Mouse (Mus musculus): ENCODE results near the gene Aldoc. TPM values are rescaled to one million over a fixed set of nuclear protein-coding genes. Genes with fewer than 3 reads are reported as not detected.

Aldoc gene
- polyA plus RNA-seq, 1 experiment from 2014 or later: 2.7 TPM

DNA sequence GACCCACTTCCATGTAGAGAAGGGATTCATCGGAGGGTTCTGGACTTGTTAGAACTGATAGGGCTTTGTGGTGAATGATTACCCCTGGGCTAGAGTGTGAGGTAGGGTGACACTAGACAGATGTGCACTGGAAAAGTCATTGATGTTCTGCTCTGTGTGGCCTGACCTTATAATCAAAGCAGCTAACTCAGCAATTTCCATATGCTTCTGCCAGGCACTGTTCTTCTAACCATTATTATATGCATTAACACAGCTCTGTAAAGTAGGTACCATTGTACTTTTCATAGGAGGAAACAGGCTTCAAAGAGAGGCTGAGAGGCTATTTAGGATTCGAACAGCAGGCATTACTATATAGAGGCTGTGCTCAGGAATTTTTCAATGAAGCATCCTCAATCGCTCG lies 4.4 kb downstream of the Aldoc start:
- no peaks in the 10 kb centered on the region for H3K36me3 ChIP-seq (ENCODE audit: control insufficient read depth, insufficient read depth, low read length)
- 96% methylated on average over 4 of the region's 4 CpGs for WGBS
- H3K27me3 ChIP-seq (ENCODE audit: control insufficient read depth, insufficient read depth, low read length): no peaks in the 10 kb centered on the region
- 0 out of 2 replicates have a peak, but pooled peaks cover 3% of the 10 kb centered on the region for H3K4me1 ChIP-seq (replicated peaks; ENCODE audit: control insufficient read depth, insufficient read depth, low read length)
- no peak overlapping the region for H3K9ac ChIP-seq (ENCODE audit: low read depth, low read length)
- ATAC-seq (ENCODE audit: low FRiP score) (no peak), DNase-seq (ENCODE audit: low spot score) (no peak)
- no peak overlapping the region for H3K27ac ChIP-seq (ENCODE audit: low read depth, low read length)
- H3K4me2 ChIP-seq (replicated peaks; ENCODE audit: low read depth, low read length): no peak overlapping the region
- H3K4me3 ChIP-seq (ENCODE audit: low read depth, low read length): no peak overlapping the region
- no peaks in the 10 kb centered on the region for H3K9me3 ChIP-seq (ENCODE audit: control insufficient read depth, low read length)

DNA sequence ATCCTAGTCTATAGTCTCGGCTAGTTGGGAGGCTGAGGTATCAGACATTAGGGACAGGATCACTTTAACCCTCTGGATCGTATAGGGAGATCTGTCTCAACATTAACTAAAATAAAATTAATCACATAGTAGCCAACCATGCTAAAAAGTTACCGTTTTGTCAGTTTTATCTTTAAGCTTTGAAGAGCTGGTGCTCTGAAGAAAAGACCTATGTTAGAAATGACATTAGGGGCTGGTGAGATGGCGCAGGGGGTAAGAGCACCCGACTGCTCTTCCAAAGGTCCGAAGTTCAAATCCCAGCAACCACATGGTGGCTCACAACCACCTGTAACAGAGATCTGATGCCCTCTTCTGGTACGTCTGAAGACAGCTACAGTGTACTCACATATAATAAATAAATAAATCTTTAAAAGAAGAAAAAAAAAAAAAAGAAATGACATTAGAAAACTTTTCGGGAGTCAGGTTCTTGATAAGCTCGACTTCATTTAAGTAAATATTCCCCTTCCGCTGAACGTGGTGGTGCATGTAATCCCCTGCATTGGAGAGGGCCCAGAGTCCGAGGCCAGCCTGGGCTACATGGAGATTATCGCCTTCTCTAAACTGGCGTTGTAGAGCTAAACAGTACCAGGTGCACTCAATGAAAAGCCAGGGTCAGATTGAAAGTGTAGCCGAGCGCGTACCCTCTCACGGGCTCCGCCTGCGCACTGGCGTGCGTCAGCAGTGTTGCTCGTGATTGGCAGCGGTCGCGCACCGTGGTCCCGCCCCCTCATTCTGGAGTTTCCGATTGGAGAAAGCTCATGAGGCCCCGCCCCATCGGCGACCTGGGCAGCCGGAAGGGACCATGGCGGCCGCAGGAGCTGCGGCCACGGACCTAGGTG lies 5.1 kb downstream of the Aldoc start, which contains the start of gene Pigs:
Pigs (plus strand) TSS at position 782 of the 878 bp plus-strand sequence.
- Histone ChIP-seq H3K27me3 (ENCODE audit: control insufficient read depth, insufficient read depth, low read length) (no peaks in the 10 kb centered on the region), H3K9ac (ENCODE audit: low read depth, low read length) (peak within 1 kb of the TSS; percentile 82), H3K9me3 (ENCODE audit: control insufficient read depth, low read length) (no peaks in the 10 kb centered on the region), H3K4me3 (ENCODE audit: low read depth, low read length) (peak within 1 kb of the TSS; percentile 64), H3K4me1 (replicated peaks; ENCODE audit: control insufficient read depth, insufficient read depth, low read length) (0 out of 2 replicates have a peak, but pooled peaks cover 3% of the 10 kb centered on the region), H3K27ac (ENCODE audit: low read depth, low read length) (no peak within 1 kb of the TSS), H3K4me2 (replicated peaks; ENCODE audit: low read depth, low read length) (peak within 1 kb of the TSS; percentile 77), H3K36me3 (ENCODE audit: control insufficient read depth, insufficient read depth, low read length) (no peaks in the 10 kb centered on the region; the same call in 1 of the 2 replicates)
- WGBS: 14% methylated on average over 37 of the region's 37 CpGs
- ATAC-seq (ENCODE audit: low FRiP score) (peak; percentile 95), DNase-seq (ENCODE audit: low spot score) (peak; percentile 96)

DNA sequence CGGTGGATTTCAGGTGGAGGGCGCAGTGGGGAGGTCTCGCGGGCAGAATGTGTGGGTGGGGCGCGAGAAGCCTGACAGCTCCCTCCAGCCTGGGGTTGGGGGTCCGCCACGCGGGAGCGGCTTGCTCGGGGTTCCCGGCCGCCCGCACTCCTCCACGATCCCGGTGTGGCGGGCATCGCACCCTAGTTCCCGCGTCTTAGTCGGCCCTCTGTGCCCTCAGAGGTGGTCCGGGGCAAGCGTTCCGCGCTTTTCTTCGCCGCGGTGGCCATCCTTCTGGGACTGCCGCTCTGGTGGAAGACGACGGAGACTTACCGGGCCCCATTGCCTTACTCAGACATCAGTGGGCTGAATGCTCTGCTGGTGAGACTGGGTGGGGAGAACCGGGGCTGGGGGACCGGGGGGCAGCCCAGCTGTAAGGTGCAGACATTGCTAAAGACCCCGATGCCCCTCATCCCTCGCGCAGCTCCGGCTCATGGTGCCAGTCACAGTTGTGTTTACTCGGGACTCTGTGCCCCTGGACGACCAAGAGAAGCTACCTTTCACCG lies 5.8 kb downstream of the Aldoc start:
- under 1% methylated on average over 41 of the region's 41 CpGs for WGBS
- Histone ChIP-seq H3K4me1 (replicated peaks; ENCODE audit: control insufficient read depth, insufficient read depth, low read length) (0 out of 2 replicates have a peak, but pooled peaks cover 3% of the 10 kb centered on the region), H3K9me3 (ENCODE audit: control insufficient read depth, low read length) (no peaks in the 10 kb centered on the region), H3K27me3 (ENCODE audit: control insufficient read depth, insufficient read depth, low read length) (no peaks in the 10 kb centered on the region), H3K9ac (ENCODE audit: low read depth, low read length) (peak overlapping the region; percentile 82), H3K4me2 (replicated peaks; ENCODE audit: low read depth, low read length) (peak overlapping the region; percentile 77), H3K36me3 (ENCODE audit: control insufficient read depth, insufficient read depth, low read length) (no peaks in the 10 kb centered on the region; the same call in 1 of the 2 replicates), H3K27ac (ENCODE audit: low read depth, low read length) (no peak overlapping the region), H3K4me3 (ENCODE audit: low read depth, low read length) (peak overlapping the region; percentile 64)
- ATAC-seq (ENCODE audit: low FRiP score): peak; percentile 76
- no peak for DNase-seq (ENCODE audit: low spot score)

DNA sequence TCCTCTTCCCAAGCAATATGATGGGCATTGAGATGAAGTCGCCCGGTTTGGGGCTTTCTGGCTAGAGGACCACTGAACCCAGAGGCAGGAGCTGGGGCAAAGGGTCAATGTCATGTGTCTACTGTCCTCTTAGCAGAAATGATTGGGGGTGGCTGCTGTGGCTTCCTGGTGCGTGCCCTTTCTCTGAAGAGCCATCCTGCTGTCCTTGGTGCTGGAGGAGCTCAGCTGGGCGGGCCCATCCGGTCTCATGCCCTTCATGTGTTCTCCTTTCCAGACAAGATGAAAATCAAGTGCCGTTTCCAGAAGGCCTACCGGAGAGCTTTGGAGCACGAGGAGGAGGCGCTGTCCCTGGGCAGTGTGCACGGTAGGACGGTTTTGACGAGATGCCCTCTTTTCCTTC lies 9.9 kb downstream of the Aldoc start:
- H3K9ac ChIP-seq (ENCODE audit: low read depth, low read length): no peak overlapping the region
- H3K36me3 ChIP-seq (ENCODE audit: control insufficient read depth, insufficient read depth, low read length): peaks cover 6% of the 10 kb centered on the region; the same call in 1 of the 2 replicates
- no peak overlapping the region for H3K4me2 ChIP-seq (replicated peaks; ENCODE audit: low read depth, low read length)
- 97% methylated on average over 12 of the region's 12 CpGs for WGBS
- H3K27ac ChIP-seq (ENCODE audit: low read depth, low read length): no peak overlapping the region
- 0 out of 2 replicates have a peak, but pooled peaks cover 3% of the 10 kb centered on the region for H3K4me1 ChIP-seq (replicated peaks; ENCODE audit: control insufficient read depth, insufficient read depth, low read length)
- no peak for ATAC-seq (ENCODE audit: low FRiP score)
- no peak for DNase-seq (ENCODE audit: low spot score)
- H3K27me3 ChIP-seq (ENCODE audit: control insufficient read depth, insufficient read depth, low read length): no peaks in the 10 kb centered on the region
- H3K9me3 ChIP-seq (ENCODE audit: control insufficient read depth, low read length): no peaks in the 10 kb centered on the region
- no peak overlapping the region for H3K4me3 ChIP-seq (ENCODE audit: low read depth, low read length)

DNA sequence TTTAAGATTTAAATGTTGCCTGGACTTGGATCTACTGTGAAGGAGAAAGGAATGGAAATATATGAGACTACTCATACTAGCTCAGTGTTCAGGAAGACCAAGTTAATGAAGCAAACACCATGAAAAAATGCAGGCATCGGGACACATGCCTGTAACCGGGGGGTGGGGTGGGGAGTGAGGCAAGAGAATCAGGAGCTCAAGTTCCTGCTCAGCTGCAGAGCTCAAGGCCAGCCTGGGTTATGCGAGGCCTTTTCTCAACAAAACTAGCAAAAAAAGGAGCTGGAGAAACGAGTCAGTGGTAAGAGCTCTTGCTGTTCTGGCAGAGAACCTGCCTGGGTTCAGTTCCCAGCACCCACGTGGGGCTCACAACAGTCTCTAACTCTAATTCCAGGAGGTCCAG lies 11.2 kb downstream of the Aldoc start:
- WGBS: 93% methylated on average over 5 of the region's 5 CpGs
- DNase-seq (ENCODE audit: low spot score) (no peak), ATAC-seq (ENCODE audit: low FRiP score) (no peak)
- Histone ChIP-seq H3K4me1 (replicated peaks; ENCODE audit: control insufficient read depth, insufficient read depth, low read length) (0 out of 2 replicates have a peak, but pooled peaks cover 2% of the 10 kb centered on the region), H3K4me3 (ENCODE audit: low read depth, low read length) (no peak overlapping the region), H3K36me3 (ENCODE audit: control insufficient read depth, insufficient read depth, low read length) (peaks cover 6% of the 10 kb centered on the region; the same call in 1 of the 2 replicates), H3K27ac (ENCODE audit: low read depth, low read length) (no peak overlapping the region), H3K4me2 (replicated peaks; ENCODE audit: low read depth, low read length) (no peak overlapping the region), H3K9me3 (ENCODE audit: control insufficient read depth, low read length) (no peaks in the 10 kb centered on the region), H3K9ac (ENCODE audit: low read depth, low read length) (no peak overlapping the region), H3K27me3 (ENCODE audit: control insufficient read depth, insufficient read depth, low read length) (no peaks in the 10 kb centered on the region)

DNA sequence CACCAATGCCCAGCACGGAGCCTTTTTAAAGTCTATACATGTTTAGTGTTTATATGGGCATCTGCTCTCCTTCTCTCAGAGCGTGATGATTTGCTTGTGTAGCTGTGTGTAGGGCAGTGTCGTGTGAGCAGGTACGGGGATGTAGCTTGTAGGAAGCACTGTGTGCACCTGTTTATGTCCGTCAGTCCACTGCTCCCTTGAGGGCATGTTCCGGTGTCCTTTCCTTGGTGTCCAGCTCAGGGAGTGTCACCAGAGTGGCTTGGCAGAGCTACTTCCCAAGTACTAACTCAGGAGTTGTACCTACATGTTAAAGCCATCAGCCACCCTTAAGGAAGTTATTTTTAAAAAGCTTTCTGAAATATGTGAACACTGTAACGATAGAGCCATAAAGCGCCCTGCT lies 14.3 kb downstream of the Aldoc start:
- Histone ChIP-seq H3K4me2 (replicated peaks; ENCODE audit: low read depth, low read length) (no peak overlapping the region), H3K4me1 (replicated peaks; ENCODE audit: control insufficient read depth, insufficient read depth, low read length) (no peaks in the 10 kb centered on the region), H3K9me3 (ENCODE audit: control insufficient read depth, low read length) (no peaks in the 10 kb centered on the region), H3K36me3 (ENCODE audit: control insufficient read depth, insufficient read depth, low read length) (peaks cover 8% of the 10 kb centered on the region; the same call in 1 of the 2 replicates), H3K9ac (ENCODE audit: low read depth, low read length) (no peak overlapping the region), H3K27ac (ENCODE audit: low read depth, low read length) (no peak overlapping the region), H3K27me3 (ENCODE audit: control insufficient read depth, insufficient read depth, low read length) (no peaks in the 10 kb centered on the region), H3K4me3 (ENCODE audit: low read depth, low read length) (no peak overlapping the region)
- no peak for ATAC-seq (ENCODE audit: low FRiP score)
- DNase-seq (ENCODE audit: low spot score): no peak
- 96% methylated on average over 8 of the region's 8 CpGs for WGBS

DNA sequence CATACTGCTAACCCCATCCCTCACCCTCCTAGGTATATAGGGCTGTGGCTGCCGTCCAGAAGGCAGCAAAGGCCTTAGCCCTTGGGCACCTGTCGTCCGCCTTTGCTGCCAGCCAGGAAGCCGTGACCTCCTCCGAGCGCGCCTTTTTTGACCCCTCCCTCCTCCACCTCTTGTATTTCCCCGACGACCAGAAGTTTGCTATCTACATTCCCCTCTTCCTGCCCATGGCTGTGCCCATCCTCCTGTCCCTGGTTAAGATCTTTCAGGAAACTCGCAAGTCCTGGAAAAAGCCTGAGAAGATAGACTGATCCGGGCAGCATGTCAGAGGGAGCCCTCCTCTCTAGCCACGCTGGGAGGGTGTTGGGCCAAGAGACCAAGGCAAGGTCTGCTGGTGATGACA lies 18.9 kb downstream of the Aldoc start:
- Histone ChIP-seq H3K27me3 (ENCODE audit: control insufficient read depth, insufficient read depth, low read length) (no peaks in the 10 kb centered on the region), H3K9ac (ENCODE audit: low read depth, low read length) (no peak overlapping the region), H3K36me3 (ENCODE audit: control insufficient read depth, insufficient read depth, low read length) (0 out of 2 replicates have a peak, but pooled peaks cover 3% of the 10 kb centered on the region), H3K4me1 (replicated peaks; ENCODE audit: control insufficient read depth, insufficient read depth, low read length) (peaks cover 4% of the 10 kb centered on the region; the same call in 1 of the 2 replicates), H3K4me3 (ENCODE audit: low read depth, low read length) (no peak overlapping the region), H3K27ac (ENCODE audit: low read depth, low read length) (no peak overlapping the region), H3K9me3 (ENCODE audit: control insufficient read depth, low read length) (no peaks in the 10 kb centered on the region), H3K4me2 (replicated peaks; ENCODE audit: low read depth, low read length) (no peak overlapping the region)
- WGBS: 86% methylated on average over 12 of the region's 12 CpGs
- ATAC-seq (ENCODE audit: low FRiP score) (no peak), DNase-seq (ENCODE audit: low spot score) (no peak)

DNA sequence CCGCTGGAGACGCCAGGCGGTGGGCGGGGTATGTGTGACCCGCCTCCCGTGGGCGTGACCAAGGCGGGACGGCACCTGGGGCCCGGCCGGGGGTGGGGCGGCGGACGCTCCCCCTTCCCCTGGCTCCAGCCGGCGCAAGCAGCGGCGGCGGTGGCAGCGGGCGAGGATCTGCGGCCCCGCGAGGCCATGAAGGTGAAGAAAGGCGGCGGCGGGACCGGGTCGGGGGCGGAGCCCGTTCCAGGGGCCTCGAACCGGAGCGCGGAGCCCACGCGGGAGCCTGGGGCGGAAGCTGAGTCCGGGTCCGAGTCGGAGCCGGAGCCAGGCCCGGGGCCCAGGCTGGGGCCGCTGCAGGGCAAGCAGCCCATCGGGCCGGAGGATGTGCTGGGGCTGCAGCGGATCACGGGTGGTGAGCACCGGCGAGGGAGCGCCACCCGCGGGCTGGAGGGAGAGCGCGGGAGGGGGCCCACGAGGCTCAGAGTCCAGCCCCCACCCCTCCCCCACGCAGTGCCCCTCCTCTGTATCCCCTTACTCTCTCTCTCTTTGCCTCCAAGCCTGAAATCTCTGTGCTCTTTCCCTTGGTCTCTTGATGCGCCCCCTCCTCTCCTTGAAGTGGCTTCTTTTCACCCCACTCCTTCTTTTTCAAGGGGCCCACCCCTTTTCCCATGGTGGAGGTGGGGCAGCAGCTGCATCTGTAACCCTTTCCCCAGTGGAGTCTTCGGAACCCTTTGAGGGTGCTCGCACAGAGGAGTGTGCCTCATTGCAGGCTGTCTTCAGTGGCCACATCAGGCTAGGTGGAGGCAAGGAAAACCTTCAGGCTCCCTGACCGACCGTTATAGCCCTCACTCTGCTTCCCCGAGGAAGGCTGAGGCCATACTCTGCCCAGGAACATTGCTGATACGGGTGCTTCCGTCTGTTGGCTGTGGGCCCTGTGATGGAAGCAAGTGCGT lies 20.9 kb downstream of the Aldoc start, which contains the start of gene Unc119:
Unc119 (plus strand) TSS at position 102 of the 947 bp plus-strand sequence.
- peak within 1 kb of the TSS; percentile 86 for H3K27ac ChIP-seq (ENCODE audit: low read depth, low read length)
- peak within 1 kb of the TSS; percentile 82 for H3K4me2 ChIP-seq (replicated peaks; ENCODE audit: low read depth, low read length)
- peaks cover 4% of the 10 kb centered on the region; the same call in 1 of the 2 replicates for H3K4me1 ChIP-seq (replicated peaks; ENCODE audit: control insufficient read depth, insufficient read depth, low read length)
- ATAC-seq (ENCODE audit: low FRiP score): peak; percentile 82
- H3K36me3 ChIP-seq (ENCODE audit: control insufficient read depth, insufficient read depth, low read length): 0 out of 2 replicates have a peak, but pooled peaks cover 3% of the 10 kb centered on the region
- peak; percentile 87 for DNase-seq (ENCODE audit: low spot score)
- H3K9ac ChIP-seq (ENCODE audit: low read depth, low read length): peak within 1 kb of the TSS; percentile 94
- H3K27me3 ChIP-seq (ENCODE audit: control insufficient read depth, insufficient read depth, low read length): no peaks in the 10 kb centered on the region
- 1% methylated on average over 64 of the region's 66 CpGs for WGBS
- no peaks in the 10 kb centered on the region for H3K9me3 ChIP-seq (ENCODE audit: control insufficient read depth, low read length)
- peak within 1 kb of the TSS; percentile 90 for H3K4me3 ChIP-seq (ENCODE audit: low read depth, low read length)

Measured in hindbrain, embryonic 11.5 days (tissue).